Mouse (Mus musculus): Measurements from ENCODE around the gene Mcu. TPM values are rescaled to one million over a fixed set of nuclear protein-coding genes. Genes with fewer than 3 reads are reported as not detected.
A peak's percentile ranks its signal among the peaks of the same experiment; 100 is the strongest.

Mcu gene
- polyA plus RNA-seq, 1 experiment = 16.7 TPM

DNA sequence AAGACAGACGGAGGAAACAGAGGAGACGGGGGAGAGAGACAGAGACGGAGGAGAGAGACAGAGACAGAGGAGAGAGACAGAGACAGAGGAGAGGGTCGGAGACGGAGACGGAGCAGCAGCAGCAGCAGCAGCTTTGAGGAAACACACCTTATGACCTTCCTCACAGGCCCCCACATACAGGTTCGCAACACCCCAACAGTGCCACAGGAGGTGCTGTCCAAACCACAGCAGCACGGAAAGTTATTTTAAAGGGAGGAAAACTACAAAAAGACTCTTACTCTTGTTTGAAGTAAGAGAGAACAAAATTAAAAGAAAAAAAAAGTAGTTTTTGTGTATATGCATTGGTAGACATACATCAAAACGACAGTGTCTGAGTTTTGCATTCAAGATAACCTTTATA is 27.2 kb upstream of the Mcu start:
- no peak overlapping the region for H3K27ac ChIP-seq (ENCODE audit: control insufficient read depth, insufficient read depth, low read depth, low read length)
- no peak for TF ChIP-seq POLR2A (IDR thresholded peaks at IDR 0.05; ENCODE audit: control insufficient read depth, low read depth, low read length)
- no peak for TF ChIP-seq CTCF (IDR thresholded peaks at IDR 0.05; ENCODE audit: control insufficient read depth, insufficient read depth, insufficient replicate concordance, low read depth, low read length)
- H3K27me3 ChIP-seq (ENCODE audit: control insufficient read depth, insufficient read depth, low read length) = no peaks in the 10 kb centered on the region
- no peaks in the 10 kb centered on the region for H3K36me3 ChIP-seq (ENCODE audit: control insufficient read depth, insufficient read depth, low read length)
- no peak overlapping the region for H3K4me3 ChIP-seq (ENCODE audit: control insufficient read depth, low read depth, low read length)
- H3K4me1 ChIP-seq (ENCODE audit: control insufficient read depth, insufficient read depth, low read length) = no peaks in the 10 kb centered on the region

DNA sequence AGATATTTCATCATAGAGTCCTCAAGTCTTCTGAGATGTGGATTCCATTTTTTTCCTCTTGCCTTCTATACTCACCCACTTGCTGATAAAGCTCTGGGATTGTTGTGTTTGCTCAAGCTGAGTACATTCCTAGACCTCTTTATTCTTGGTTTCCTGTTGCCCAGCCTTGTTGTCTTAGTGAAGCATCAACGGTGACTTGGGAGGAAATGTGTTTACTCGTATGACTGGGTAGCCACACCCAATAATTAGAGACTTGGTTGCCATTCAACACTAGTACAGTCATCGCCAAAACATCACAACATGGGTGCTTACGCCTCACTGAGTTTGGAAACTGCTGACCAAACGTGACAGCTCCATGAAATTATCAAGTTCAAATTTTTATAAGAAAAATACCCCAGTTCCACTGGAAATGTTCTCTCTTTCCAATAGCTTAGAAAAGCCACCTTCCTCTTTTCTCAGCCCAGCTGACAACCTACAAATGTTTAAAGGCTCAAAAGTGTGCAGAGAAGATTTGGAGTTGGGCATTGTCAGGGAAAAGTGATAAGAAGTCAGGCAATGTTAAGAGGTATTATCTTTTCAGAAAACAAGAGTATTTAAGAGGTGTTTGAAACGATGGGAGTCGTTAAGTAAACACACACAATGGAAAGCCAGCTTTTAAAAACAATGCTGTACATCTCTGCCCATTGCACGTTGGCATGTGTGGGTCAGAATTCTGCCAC is 26.3 kb upstream of the Mcu start:
- Histone ChIP-seq H3K4me3 (ENCODE audit: control insufficient read depth, low read depth, low read length) (no peak overlapping the region), H3K4me1 (ENCODE audit: control insufficient read depth, insufficient read depth, low read length) (no peaks in the 10 kb centered on the region), H3K27ac (ENCODE audit: control insufficient read depth, insufficient read depth, low read depth, low read length) (no peak overlapping the region), H3K27me3 (ENCODE audit: control insufficient read depth, insufficient read depth, low read length) (no peaks in the 10 kb centered on the region), H3K36me3 (ENCODE audit: control insufficient read depth, insufficient read depth, low read length) (no peaks in the 10 kb centered on the region)
- TF ChIP-seq POLR2A (IDR thresholded peaks at IDR 0.05; ENCODE audit: control insufficient read depth, low read depth, low read length) (no peak), CTCF (IDR thresholded peaks at IDR 0.05; ENCODE audit: control insufficient read depth, insufficient read depth, insufficient replicate concordance, low read depth, low read length) (no peak)

DNA sequence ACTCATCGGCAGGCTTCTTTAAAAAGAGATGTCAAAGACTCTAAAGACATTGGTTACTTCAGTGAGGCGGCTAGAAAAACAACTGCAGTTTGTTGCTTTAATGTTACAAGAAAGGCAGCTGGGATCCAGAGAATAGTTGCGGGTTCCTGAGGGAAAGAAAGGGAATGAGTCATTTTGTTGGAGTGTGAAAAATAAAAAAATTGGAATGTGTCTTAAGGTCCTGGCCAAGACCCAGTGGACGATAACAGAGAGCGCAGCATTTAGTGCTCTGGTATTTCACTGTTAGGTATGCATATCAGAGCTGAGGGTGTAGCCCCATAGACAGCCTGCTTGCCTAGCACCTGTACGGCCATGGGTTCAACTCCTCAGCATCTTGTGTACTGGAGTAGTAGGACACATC is 22.1 kb upstream of the Mcu start:
- Histone ChIP-seq H3K4me1 (ENCODE audit: control insufficient read depth, insufficient read depth, low read length) (no peaks in the 10 kb centered on the region), H3K36me3 (ENCODE audit: control insufficient read depth, insufficient read depth, low read length) (no peaks in the 10 kb centered on the region), H3K4me3 (ENCODE audit: control insufficient read depth, low read depth, low read length) (no peak overlapping the region), H3K27ac (ENCODE audit: control insufficient read depth, insufficient read depth, low read depth, low read length) (no peak overlapping the region), H3K27me3 (ENCODE audit: control insufficient read depth, insufficient read depth, low read length) (no peaks in the 10 kb centered on the region)
- TF ChIP-seq CTCF (IDR thresholded peaks at IDR 0.05; ENCODE audit: control insufficient read depth, insufficient read depth, insufficient replicate concordance, low read depth, low read length) = no peak
- no peak for TF ChIP-seq POLR2A (IDR thresholded peaks at IDR 0.05; ENCODE audit: control insufficient read depth, low read depth, low read length)

DNA sequence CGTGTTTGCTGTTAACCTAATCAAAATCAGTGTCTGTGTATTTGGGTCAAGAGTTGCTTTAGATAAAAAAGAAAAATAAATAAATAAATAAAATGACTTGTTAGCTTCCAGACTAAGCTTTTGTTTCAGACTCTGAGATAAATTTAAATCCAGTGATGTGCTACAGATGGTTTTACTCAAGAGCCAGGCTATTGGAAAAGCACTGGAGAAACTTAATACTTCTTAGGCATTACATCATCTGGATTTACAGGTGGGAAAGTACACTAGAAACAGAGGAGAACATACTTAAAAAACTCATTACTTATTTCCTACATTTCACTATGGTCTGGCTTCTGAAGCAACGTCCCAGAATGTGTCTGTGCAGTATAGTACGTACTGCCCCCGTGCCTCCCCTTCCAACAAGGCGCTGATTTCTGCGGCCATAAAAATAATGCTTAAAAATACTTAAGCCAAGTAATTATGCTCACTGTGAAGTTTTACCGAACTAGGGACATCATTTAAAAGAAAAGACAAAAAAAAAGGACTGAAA is 21.2 kb upstream of the Mcu start:
- Histone ChIP-seq H3K4me1 (ENCODE audit: control insufficient read depth, insufficient read depth, low read length) (no peaks in the 10 kb centered on the region), H3K4me3 (ENCODE audit: control insufficient read depth, low read depth, low read length) (no peak overlapping the region), H3K36me3 (ENCODE audit: control insufficient read depth, insufficient read depth, low read length) (no peaks in the 10 kb centered on the region), H3K27ac (ENCODE audit: control insufficient read depth, insufficient read depth, low read depth, low read length) (no peak overlapping the region), H3K27me3 (ENCODE audit: control insufficient read depth, insufficient read depth, low read length) (no peaks in the 10 kb centered on the region)
- TF ChIP-seq POLR2A (IDR thresholded peaks at IDR 0.05; ENCODE audit: control insufficient read depth, low read depth, low read length) (no peak), CTCF (IDR thresholded peaks at IDR 0.05; ENCODE audit: control insufficient read depth, insufficient read depth, insufficient replicate concordance, low read depth, low read length) (no peak)

DNA sequence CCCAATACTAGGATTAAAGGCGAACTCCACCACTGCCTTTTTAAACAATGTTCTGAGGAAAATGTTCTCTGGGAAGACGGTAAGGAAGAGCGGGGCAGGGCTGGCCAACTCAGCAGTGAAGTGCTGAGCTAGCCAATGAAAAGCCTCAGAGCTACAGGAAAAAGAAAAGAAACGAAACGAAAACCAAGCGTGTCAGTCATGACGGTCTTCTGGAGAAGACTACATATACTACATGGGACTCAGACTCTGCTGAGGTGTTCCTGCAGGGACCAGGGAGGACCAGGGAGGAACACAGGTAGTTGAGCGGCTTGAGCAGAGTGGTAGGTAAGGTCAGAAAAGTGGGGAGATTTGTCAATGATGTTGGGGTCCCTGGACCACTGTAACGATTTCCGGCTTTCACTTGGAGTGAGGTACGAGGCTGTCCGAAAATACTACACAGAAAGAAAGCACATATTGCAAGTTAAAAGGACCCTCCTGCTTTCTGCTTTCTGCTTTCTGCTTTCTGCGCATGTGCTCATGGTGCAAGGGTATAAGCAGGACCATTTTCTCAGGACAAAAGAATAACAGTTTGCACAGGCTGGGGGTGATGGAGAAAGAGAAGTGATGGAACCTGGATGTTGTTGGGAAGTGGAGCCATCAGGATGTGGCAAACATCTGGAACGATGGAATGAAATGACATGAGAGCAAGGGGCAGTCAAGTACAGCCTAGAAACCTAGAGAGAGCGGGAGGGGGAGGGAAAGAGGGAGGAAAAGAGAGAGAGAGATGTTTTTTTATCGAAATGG is 20.4 kb upstream of the Mcu start:
- H3K4me1 ChIP-seq (ENCODE audit: control insufficient read depth, insufficient read depth, low read length) = no peaks in the 10 kb centered on the region
- H3K36me3 ChIP-seq (ENCODE audit: control insufficient read depth, insufficient read depth, low read length) = no peaks in the 10 kb centered on the region
- H3K4me3 ChIP-seq (ENCODE audit: control insufficient read depth, low read depth, low read length) = peak overlapping the region; percentile 34
- TF ChIP-seq CTCF (IDR thresholded peaks at IDR 0.05; ENCODE audit: control insufficient read depth, insufficient read depth, insufficient replicate concordance, low read depth, low read length) = no peak
- no peak for TF ChIP-seq POLR2A (IDR thresholded peaks at IDR 0.05; ENCODE audit: control insufficient read depth, low read depth, low read length)
- H3K27me3 ChIP-seq (ENCODE audit: control insufficient read depth, insufficient read depth, low read length) = no peaks in the 10 kb centered on the region
- no peak overlapping the region for H3K27ac ChIP-seq (ENCODE audit: control insufficient read depth, insufficient read depth, low read depth, low read length)

DNA sequence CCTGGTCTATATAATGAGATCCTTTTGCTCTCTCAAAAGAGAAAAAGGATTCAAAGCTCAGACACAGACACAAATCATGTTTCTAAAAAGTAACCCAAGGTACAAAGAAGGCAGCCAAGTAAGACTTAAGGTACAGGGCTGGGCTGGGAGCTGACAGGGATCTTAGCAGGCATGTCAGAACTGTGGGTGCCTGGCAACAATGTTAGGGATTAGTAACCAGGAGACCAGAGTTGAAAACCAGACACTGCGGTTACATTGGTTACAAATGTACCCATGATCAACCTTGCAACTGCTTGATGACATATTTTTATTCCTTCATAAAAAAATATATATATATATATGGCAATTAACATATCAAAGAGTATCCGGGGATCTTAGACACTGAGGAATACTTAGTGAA is 19.6 kb upstream of the Mcu start:
- H3K4me1 ChIP-seq (ENCODE audit: control insufficient read depth, insufficient read depth, low read length) = no peaks in the 10 kb centered on the region
- TF ChIP-seq CTCF (IDR thresholded peaks at IDR 0.05; ENCODE audit: control insufficient read depth, insufficient read depth, insufficient replicate concordance, low read depth, low read length) (no peak), POLR2A (IDR thresholded peaks at IDR 0.05; ENCODE audit: control insufficient read depth, low read depth, low read length) (no peak)
- H3K4me3 ChIP-seq (ENCODE audit: control insufficient read depth, low read depth, low read length) = no peak overlapping the region
- H3K36me3 ChIP-seq (ENCODE audit: control insufficient read depth, insufficient read depth, low read length) = no peaks in the 10 kb centered on the region
- no peaks in the 10 kb centered on the region for H3K27me3 ChIP-seq (ENCODE audit: control insufficient read depth, insufficient read depth, low read length)
- H3K27ac ChIP-seq (ENCODE audit: control insufficient read depth, insufficient read depth, low read depth, low read length) = no peak overlapping the region

DNA sequence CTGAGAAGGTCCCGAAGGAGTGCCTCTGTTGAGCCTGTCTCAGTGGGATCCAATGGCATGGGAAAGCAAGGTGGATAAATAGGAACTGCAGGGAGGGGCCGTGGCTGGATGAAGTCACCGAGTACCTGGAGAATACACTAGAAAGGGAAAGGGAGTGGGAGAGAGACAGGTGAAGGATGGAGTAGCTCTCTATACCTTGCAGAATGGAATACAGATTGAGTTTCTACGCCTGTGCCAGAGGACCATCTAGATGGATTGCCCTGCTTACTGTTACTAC is 13.0 kb upstream of the Mcu start:
- Histone ChIP-seq H3K27me3 (ENCODE audit: control insufficient read depth, insufficient read depth, low read length) (no peaks in the 10 kb centered on the region), H3K36me3 (ENCODE audit: control insufficient read depth, insufficient read depth, low read length) (no peaks in the 10 kb centered on the region), H3K4me3 (ENCODE audit: control insufficient read depth, low read depth, low read length) (no peak overlapping the region), H3K4me1 (ENCODE audit: control insufficient read depth, insufficient read depth, low read length) (no peaks in the 10 kb centered on the region), H3K27ac (ENCODE audit: control insufficient read depth, insufficient read depth, low read depth, low read length) (no peak overlapping the region)
- TF ChIP-seq CTCF (IDR thresholded peaks at IDR 0.05; ENCODE audit: control insufficient read depth, insufficient read depth, insufficient replicate concordance, low read depth, low read length) (no peak), POLR2A (IDR thresholded peaks at IDR 0.05; ENCODE audit: control insufficient read depth, low read depth, low read length) (no peak)

Measured in testis, adult 2 months (tissue).